Mouse (Mus musculus) intestine, embryonic 16.5 days (tissue): ENCODE measurements around the gene Gdf7. TPM values are rescaled to one million over a fixed set of nuclear protein-coding genes. Genes with fewer than 3 reads are reported as not detected.

ENCODE experiments used
- ATAC-seq: fragments of 200-750 bp; cut with Nextera tagmentation; 2 replicates; pipeline ENCODE4 v1.8.0; 2017; ENCODE audit warnings: moderate TSS enrichment, moderate library complexity
- H3K27ac ChIP-seq: fragments of 300-500 bp; sonication (generic); 2 replicates; pipeline ENCODE4 v1.5.1; 2014; ENCODE audit warnings: mild to moderate bottlenecking, low read length
- H3K27me3 ChIP-seq: fragments of 300-500 bp; sonication (generic); replicated peaks from 2 replicates; pipeline ENCODE4 v1.6.1; 2014; ENCODE audit warnings: low read length, control low read depth, mixed read lengths; ENCODE audit not compliant: control insufficient read depth, insufficient read depth
- H3K36me3 ChIP-seq: fragments of 300-500 bp; sonication (generic); 2 replicates; pipeline ENCODE4 v1.6.1; 2014; ENCODE audit warnings: low read length, control low read depth; ENCODE audit not compliant: control insufficient read depth, insufficient read depth
- H3K4me1 ChIP-seq: fragments of 300-500 bp; sonication (generic); 2 replicates; pipeline ENCODE4 v1.6.1; 2014; ENCODE audit warnings: low read length, control low read depth, mixed read lengths; ENCODE audit not compliant: control insufficient read depth, insufficient read depth
- H3K4me2 ChIP-seq: fragments of 300-500 bp; sonication (generic); 2 replicates; pipeline ENCODE4 v1.6.1; 2014; ENCODE audit warnings: low read depth, low read length, control low read depth
- H3K4me3 ChIP-seq: fragments of 300-500 bp; sonication (generic); 2 replicates; pipeline ENCODE4 v1.5.1; 2014; ENCODE audit warnings: mild to moderate bottlenecking, low read length
- H3K9ac ChIP-seq: fragments of 300-500 bp; sonication (generic); 2 replicates; pipeline ENCODE4 v1.6.1; 2014; ENCODE audit warnings: low read depth, low read length
- H3K9me3 ChIP-seq: fragments of 300-500 bp; sonication (generic); 2 replicates; pipeline ENCODE4 v1.6.1; 2016; ENCODE audit warnings: low read length, control low read depth; ENCODE audit not compliant: control insufficient read depth
- WGBS: fragments of 180-500 bp; shearing (Covaris S2); extraction: QIAGEN DNeasy Blood & Tissue Kit; methylation state at CpG from one replicate; pipeline ENCODE4 v1.1.7; 2014; 5-methylcytosine and 5-hydroxymethylcytosine counted together
- polyA plus RNA-seq: library from polyadenylated mRNA; unstranded; fragments of >200 nt; fragmentation: Nextera tagmentation; extraction: Ambion mirVana; gene quantifications from 2 replicates; pipeline ENCODE4 v1.2.1, GENCODE M21; 2015

Gdf7 gene
- polyA plus RNA-seq, 1 experiment from 2014 or later, result not detected

- no peaks in the 10 kb centered on the region for H3K36me3 ChIP-seq
- no peak overlapping the region for H3K9ac ChIP-seq
- no peak for ATAC-seq
- H3K27me3 ChIP-seq, result no peaks in the 10 kb centered on the region
- no peak overlapping the region for H3K27ac ChIP-seq
- peaks cover 2% of the 10 kb centered on the region; the same call in 1 of the 2 replicates for H3K4me1 ChIP-seq
- no peak overlapping the region for H3K4me2 ChIP-seq
- 81% methylated on average over 7 of the region's 7 CpGs for WGBS
- no peaks in the 10 kb centered on the region for H3K9me3 ChIP-seq
- H3K4me3 ChIP-seq, result no peak overlapping the region
These were observed 35.4 kb downstream of the Gdf7 start for GRCm38 (mm10) chr12:8266311-8266710.

GRCm38 (mm10) chr12:8260297-8260696, 41.5 kb downstream of the Gdf7 start:
- no peaks in the 10 kb centered on the region for H3K27me3 ChIP-seq
- no peak overlapping the region for H3K4me3 ChIP-seq
- no peaks in the 10 kb centered on the region for H3K4me1 ChIP-seq
- ATAC-seq, result no peak; the same call in 1 of the 2 replicates
- H3K4me2 ChIP-seq, result no peak overlapping the region
- no peaks in the 10 kb centered on the region for H3K9me3 ChIP-seq
- H3K27ac ChIP-seq, result no peak overlapping the region
- WGBS, result 65% methylated on average over 2 of the region's 2 CpGs
- H3K36me3 ChIP-seq, result no peaks in the 10 kb centered on the region
- no peak overlapping the region for H3K9ac ChIP-seq

Other genes starting within 250 kb of the Gdf7 start
- gene Ldah, start 93.8 kb downstream of the Gdf7 start, polyA plus RNA-seq, result 58.1 and 60.0 TPM in 2 replicates
- gene Hs1bp3, start 11.5 kb upstream of the Gdf7 start, polyA plus RNA-seq, result 30.3 and 32.5 TPM in 2 replicates
- 24.1 and 24.6 TPM in 2 replicates for gene Rhob, start 198.1 kb upstream of the Gdf7 start, polyA plus RNA-seq